Mouse (Mus musculus): ENCODE measurements around the gene Mpg.
A peak's percentile ranks its signal among the peaks of the same experiment; 100 is the strongest.

- TF ChIP-seq UBTF (IDR thresholded peaks at IDR 0.05; ENCODE audit: low read depth, low read length) (0 out of 2 replicates have a peak, but pooled peaks have one; percentile 22), CTCF (conservative IDR thresholded peaks at IDR 0.05 in 1 of 2, IDR thresholded peaks at IDR 0.05 in 1 of 2; ENCODE audit: low read depth in 2 of 2, low read length in 2 of 2) (peak in 1 of 2 experiments; percentile 72; a peak in 3 of 4 replicates), EP300 (IDR thresholded peaks at IDR 0.05; ENCODE audit: low read length) (no peak), CHD1 (IDR thresholded peaks at IDR 0.05; ENCODE audit: low read depth, low read length) (no peak), MAX (IDR thresholded peaks at IDR 0.05; ENCODE audit: low read length) (peak; percentile 90), POLR2A (IDR thresholded peaks at IDR 0.05; ENCODE audit: low read depth, low read length) (peak; percentile 93), ETS1 (conservative IDR thresholded peaks at IDR 0.05; ENCODE audit: low read depth, low read length) (no peak; the same call in 1 of the 2 replicates), TCF12 (IDR thresholded peaks at IDR 0.05; ENCODE audit: low read depth, low read length) (peak; percentile 85)
These were observed 21.0 kb upstream of the Mpg start, which contains the start of gene Snrnp25 for GRCm38 (mm10) chr11:32205058-32205873.

Data from CH12.LX (cell line).